Mouse (Mus musculus) WW6 (cell line): Measurements from ENCODE around the gene A730061H03Rik.

ENCODE experiments used
- DNase-seq: peaks from one replicate; pipeline ENCODE4 v3.0.0-alpha.2; 2013; ENCODE audit warnings: low read depth, low spot score

Gene A730061H03Rik

GRCm38 (mm10) chr14:55551794-55552193, 8.4 kb downstream of the A730061H03Rik start:
- DNase-seq: no peak

GRCm38 (mm10) chr14:55551347-55551746, 8.9 kb downstream of the A730061H03Rik start:
- DNase-seq: no peak

GRCm38 (mm10) chr14:55550191-55550590, 10.0 kb downstream of the A730061H03Rik start:
- DNase-seq: no peak

- DNase-seq: no peak
These were observed 15.9 kb downstream of the A730061H03Rik start for GRCm38 (mm10) chr14:55544334-55544733.

GRCm38 (mm10) chr14:55542268-55542667, 17.9 kb downstream of the A730061H03Rik start:
- DNase-seq: no peak

DNA sequence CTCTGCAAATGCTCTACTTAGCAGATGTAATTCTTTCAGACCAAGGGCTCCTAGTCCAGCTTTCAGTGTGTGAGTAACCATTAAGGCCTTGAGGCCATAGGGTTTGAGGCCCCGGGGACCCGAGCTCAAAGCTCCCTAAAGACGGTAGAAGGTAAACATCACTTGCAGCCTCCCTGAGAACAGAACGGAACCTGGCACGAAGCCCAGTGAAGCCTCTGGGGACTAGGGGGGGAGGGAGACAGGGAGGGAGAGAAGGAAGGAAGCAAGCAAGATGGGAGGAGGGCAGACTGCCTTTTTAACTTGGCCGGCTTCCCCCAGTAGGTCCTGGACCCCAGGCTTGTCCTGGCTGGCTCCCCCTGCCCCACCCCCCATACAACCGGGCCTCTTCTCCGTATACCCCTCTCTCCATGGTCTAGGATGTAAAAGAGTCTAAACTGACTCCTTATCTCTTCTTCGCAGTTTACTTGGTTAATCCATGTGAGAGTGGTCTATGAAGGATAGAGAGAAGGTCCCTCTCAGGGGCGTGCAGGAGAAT, 19.4 kb downstream of the A730061H03Rik start:
- DNase-seq: no peak

GRCm38 (mm10) chr14:55540067-55540786, 20.0 kb downstream of the A730061H03Rik start, which contains the start of gene Pck2:
TSS of gene Pck2 (plus strand) at chr14:55540266.
- peak; percentile 67 for DNase-seq

GRCm38 (mm10) chr14:55536116-55536745, 24.0 kb downstream of the A730061H03Rik start:
- DNase-seq: no peak

- DNase-seq: no peak
These were observed 32.3 kb downstream of the A730061H03Rik start for GRCm38 (mm10) chr14:55527940-55528339.

DNA sequence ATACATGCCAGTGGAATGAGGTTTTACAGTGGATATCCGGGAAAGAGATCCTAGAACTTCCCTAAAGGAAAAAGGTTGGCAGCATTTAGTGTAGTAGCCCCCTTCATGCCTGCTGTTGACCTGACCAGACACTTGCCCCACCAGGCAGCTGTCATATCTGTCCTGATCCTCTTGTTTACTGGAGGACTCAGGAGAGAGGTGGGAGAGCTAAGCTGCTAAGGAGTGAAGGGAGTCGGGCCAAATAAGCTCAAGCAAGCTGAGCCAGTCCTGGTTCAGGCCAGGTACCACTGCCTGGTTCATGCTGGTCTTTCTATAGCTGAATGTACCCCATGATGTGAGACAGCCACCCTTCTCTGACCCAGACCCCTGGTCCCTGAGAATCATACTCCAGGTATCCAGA, 33.5 kb downstream of the A730061H03Rik start:
- no peak for DNase-seq

DNA sequence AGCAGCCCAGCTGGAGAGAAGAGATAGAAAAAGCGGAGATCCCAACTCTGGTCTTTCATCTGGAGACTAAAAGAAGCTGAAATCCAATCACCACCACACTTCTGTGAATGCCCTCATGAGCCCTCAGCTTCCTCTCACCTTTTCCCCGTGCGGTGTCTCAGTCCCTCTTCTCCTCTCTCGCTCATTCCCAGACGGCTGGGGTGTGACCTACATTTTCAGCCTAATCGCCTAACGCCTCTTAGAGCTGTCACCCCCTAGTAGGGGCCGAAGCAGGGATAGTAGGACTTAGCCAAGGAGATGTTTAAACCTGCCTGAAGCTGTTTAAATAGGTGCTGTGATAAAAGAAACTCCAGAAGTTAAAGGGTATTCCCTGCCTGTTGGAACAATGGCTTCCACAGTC, 35.4 kb downstream of the A730061H03Rik start, which contains the start of gene Nrl:
Gene Nrl, minus strand, starts transcription at position 197 of the 400 bp plus-strand sequence.
- DNase-seq: no peak

DNA sequence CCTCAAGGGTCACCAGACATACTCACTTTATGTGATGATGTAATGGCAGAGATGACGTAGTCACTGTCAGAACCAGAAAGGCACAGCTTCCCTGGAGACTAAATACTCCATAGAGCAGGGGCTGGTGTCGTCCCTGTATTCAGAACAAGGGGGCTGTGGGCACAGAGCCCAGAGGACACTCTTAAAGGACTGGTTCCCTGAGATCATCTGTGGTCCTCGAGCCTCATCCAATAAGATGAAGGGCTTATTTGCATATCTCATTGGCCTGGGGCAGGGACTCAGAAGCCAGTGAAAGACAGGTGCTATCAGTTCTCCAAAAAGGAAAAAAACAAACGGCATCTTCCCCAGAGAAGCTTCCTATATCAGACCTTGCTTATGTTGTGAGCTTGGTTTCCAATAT, 36.1 kb downstream of the A730061H03Rik start:
- DNase-seq: no peak

GRCm38 (mm10) chr14:55520451-55521361, 39.5 kb downstream of the A730061H03Rik start:
- no peak for DNase-seq

GRCm38 (mm10) chr14:55519604-55520003, 40.6 kb downstream of the A730061H03Rik start:
- DNase-seq: no peak

DNA sequence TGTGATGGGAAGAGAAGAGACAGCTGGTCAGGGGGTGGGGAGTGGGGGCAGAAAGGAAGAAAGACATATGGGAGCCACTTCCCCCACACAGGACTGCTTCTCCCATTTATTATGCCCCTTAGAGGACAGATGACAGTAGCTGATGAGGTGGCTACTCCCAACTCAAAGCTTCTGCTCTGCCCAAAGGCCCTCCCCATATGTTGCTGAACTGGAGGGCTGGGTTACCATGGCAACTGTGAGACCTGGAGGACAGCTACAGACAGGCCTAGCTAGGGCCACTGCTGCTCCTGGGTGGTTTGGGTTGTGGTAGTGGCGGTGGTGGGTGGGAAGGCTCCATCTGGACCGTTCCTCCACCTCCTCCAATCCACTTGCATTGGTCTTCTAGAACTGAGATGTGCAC, 41.3 kb downstream of the A730061H03Rik start:
- no peak for DNase-seq

GRCm38 (mm10) chr14:55515846-55516245, 44.4 kb downstream of the A730061H03Rik start:
- DNase-seq: no peak

GRCm38 (mm10) chr14:55513927-55514326, 46.3 kb downstream of the A730061H03Rik start:
- DNase-seq: no peak

GRCm38 (mm10) chr14:55511037-55511436, 49.2 kb downstream of the A730061H03Rik start:
- DNase-seq: no peak

DNA sequence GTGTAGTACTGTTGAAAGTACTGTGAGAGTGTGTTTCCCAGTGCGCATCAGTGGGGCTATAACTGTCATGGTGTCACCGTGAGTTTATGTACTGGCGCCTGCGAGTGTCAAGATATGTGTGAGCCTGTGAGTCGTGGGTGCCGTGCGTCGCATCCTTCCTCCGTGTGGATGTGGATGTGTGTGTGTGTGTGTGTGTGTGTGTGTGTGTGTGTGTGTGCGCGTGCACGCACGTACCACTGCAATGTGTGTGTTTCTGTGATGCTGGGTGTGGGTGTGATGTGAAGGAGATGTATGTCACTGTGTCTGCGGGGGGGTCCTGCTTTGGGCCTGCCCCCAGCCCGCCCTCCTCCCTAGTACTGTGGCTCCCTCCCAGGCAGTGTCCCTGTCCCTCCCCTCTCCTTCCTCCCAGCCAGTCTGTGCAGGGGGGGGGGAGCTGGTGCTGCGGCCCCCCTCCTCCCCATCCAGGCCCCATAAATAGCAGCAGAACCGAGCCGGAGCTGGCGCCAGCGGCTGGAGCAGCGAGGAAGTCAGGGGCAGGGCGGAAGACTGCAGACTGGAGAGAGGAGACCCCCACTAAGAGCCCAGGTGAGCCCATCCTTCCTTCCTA, 50.0 kb downstream of the A730061H03Rik start, which contains the start of gene Cpne6:
Gene Cpne6, plus strand, starts transcription at position 321 of the 607 bp plus-strand sequence.
- no peak for DNase-seq
